Mouse (Mus musculus) ES-Bruce4 (cell line): ENCODE results near the gene Cdh26. TPM values are rescaled to one million over a fixed set of nuclear protein-coding genes. Genes with fewer than 3 reads are reported as not detected.

Experiments used
- H3K27ac ChIP-seq: 2 replicates; pipeline ENCODE4 v1.5.1; 2012; ENCODE audit warnings: low read length, inconsistent platforms; ENCODE audit not compliant: insufficient read depth
- H3K27me3 ChIP-seq: 2 replicates; pipeline ENCODE4 v1.6.1; 2012; ENCODE audit warnings: mild to moderate bottlenecking, low read length, inconsistent platforms; ENCODE audit not compliant: control insufficient read depth, poor library complexity, insufficient read depth, severe bottlenecking
- H3K36me3 ChIP-seq: 2 replicates; pipeline ENCODE4 v1.6.1; 2012; ENCODE audit warnings: inconsistent platforms, mild to moderate bottlenecking, low read length, moderate library complexity; ENCODE audit not compliant: control insufficient read depth, poor library complexity, insufficient read depth, severe bottlenecking
- H3K4me1 ChIP-seq: one replicate; pipeline ENCODE4 v1.8.1; 2011; ENCODE audit warnings: low read length; ENCODE audit not compliant: control insufficient read depth, insufficient read depth
- H3K4me3 ChIP-seq: 2 replicates; pipeline ENCODE4 v1.5.1; 2011; ENCODE audit warnings: low read depth, mild to moderate bottlenecking, low read length
- H3K9ac ChIP-seq: 2 replicates; pipeline ENCODE4 v1.6.1; 2012; ENCODE audit warnings: low read depth, mild to moderate bottlenecking, inconsistent platforms; ENCODE audit not compliant: poor library complexity, severe bottlenecking
- H3K9me3 ChIP-seq: replicated peaks from 2 replicates; pipeline ENCODE4 v1.6.1; 2012; ENCODE audit warnings: mild to moderate bottlenecking, low read length, inconsistent platforms; ENCODE audit not compliant: control insufficient read depth, poor library complexity, insufficient read depth, severe bottlenecking
- CTCF ChIP-seq: IDR thresholded peaks from one replicate; pipeline ENCODE4 v1.8.1; 2011; ENCODE audit warnings: low read depth, low read length
- EP300 ChIP-seq: IDR thresholded peaks from 2 replicates; pipeline ENCODE4 v1.6.1; 2011; ENCODE audit warnings: low read depth, low read length; ENCODE audit not compliant: insufficient read depth
- POLR2A ChIP-seq: IDR thresholded peaks from one replicate; pipeline ENCODE4 v1.8.1; 2011; ENCODE audit warnings: low read length; ENCODE audit not compliant: insufficient read depth
- polyA plus RNA-seq: library from polyadenylated mRNA; stranded (reverse); fragments of >200 nt; gene quantifications from 2 replicates; pipeline ENCODE4 v1.2.4, GENCODE M21; 2011; ENCODE audit warnings: low read depth; ENCODE audit not compliant: missing spikeins, insufficient read depth, insufficient read length

The Cdh26 gene
- polyA plus RNA-seq, 1 experiment, result not detected

GRCm38 (mm10) chr2:178413481-178414260 lies 16.7 kb upstream of the Cdh26 start:
- H3K9ac ChIP-seq, result peak overlapping the region; percentile 49
- no peaks in the 10 kb centered on the region for H3K36me3 ChIP-seq
- peaks cover 1% of the 10 kb centered on the region for H3K27me3 ChIP-seq
- H3K27ac ChIP-seq, result no peak overlapping the region
- no peaks in the 10 kb centered on the region for H3K9me3 ChIP-seq
- TF ChIP-seq CTCF (no peak), POLR2A (no peak), EP300 (no peak)
- H3K4me1 ChIP-seq, result no peaks in the 10 kb centered on the region
- H3K4me3 ChIP-seq, result peak overlapping the region; percentile 73

DNA sequence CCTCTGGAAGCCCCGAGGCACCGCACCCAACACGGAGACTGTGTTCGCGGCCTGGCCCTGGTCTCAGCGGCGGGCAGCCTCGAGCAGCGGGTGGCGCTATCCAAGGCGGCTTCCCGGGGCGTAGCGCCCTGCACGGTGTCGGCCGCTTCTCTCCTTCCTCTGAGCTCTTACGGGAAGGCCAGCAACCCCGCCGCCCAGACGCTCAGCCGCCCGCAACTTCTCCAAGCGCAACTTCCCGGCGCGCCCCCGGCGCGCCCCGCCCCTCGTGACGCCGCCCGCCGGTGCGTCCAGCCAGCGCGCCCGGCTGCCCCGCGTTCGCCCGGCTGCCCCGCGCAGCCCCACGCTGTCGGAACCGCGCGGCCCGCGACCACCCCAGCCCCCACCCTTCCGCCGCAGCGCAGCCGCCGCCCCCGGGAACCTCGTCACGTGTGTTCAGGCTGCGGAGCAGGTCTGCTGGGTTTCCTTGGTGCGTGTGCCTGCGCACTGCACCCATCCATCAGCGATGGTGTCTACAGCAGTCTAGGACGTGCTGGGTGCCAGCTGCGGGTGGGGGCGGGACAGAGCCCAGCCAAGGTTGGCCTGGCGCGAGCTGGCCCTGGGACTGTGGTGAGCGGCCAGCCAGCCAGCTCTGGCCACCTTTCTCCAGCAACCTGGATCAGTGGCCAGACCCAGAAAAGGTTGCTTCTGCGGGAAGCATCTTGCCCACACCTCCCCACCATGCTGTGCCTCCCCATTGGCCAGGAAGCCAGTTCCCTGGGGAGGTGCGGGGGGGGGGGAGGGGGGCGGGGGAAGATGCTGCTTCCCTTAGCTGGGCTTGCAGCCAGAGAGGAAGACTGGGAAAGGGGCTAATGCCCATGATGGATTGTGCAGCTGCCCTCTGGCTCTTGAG lies 15.8 kb upstream of the Cdh26 start, which contains the start of the genes Ppp1r3d and Fam217b:
Ppp1r3d (minus strand) TSS at position 212 of the 889 bp plus-strand sequence.
Fam217b (plus strand) TSS at position 264 of the 889 bp plus-strand sequence.
- Histone ChIP-seq H3K4me3 (peak within 1 kb of the TSS; percentile 73), H3K9me3 (no peaks in the 10 kb centered on the region), H3K9ac (peak within 1 kb of the TSS; percentile 49), H3K36me3 (no peaks in the 10 kb centered on the region), H3K27me3 (peaks cover 1% of the 10 kb centered on the region), H3K4me1 (no peaks in the 10 kb centered on the region), H3K27ac (no peak within 1 kb of the TSS)
- TF ChIP-seq CTCF (no peak), POLR2A (no peak), EP300 (no peak)

GRCm38 (mm10) chr2:178415150-178415448 lies 15.2 kb upstream of the Cdh26 start:
- Histone ChIP-seq H3K36me3 (no peaks in the 10 kb centered on the region), H3K4me1 (no peaks in the 10 kb centered on the region), H3K9ac (no peak overlapping the region), H3K27ac (no peak overlapping the region), H3K9me3 (no peaks in the 10 kb centered on the region), H3K4me3 (no peak overlapping the region), H3K27me3 (peaks cover 1% of the 10 kb centered on the region)
- TF ChIP-seq POLR2A (no peak), EP300 (no peak), CTCF (no peak)

DNA sequence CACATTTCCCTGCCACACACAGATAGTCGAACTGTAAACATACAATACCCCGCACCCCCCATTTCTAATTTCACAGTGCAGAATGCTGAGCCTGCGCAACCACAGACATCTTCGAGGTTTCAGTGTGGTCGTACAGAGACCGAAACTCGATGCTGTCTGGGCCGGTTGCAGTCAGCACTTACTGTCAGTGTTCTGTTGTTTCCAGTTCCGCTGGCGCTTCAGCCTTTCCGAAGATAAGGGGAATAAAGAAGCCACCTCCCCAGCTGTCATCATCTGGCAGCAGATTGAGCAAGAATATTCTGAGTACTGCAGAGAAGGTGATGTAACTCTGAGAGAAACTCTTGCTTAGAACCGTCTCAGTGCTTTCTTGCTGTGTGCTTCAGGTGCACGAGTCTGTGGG lies 13.9 kb upstream of the Cdh26 start:
- H3K9me3 ChIP-seq, result no peaks in the 10 kb centered on the region
- no peaks in the 10 kb centered on the region for H3K36me3 ChIP-seq
- no peak overlapping the region for H3K4me3 ChIP-seq
- no peak overlapping the region for H3K27ac ChIP-seq
- no peaks in the 10 kb centered on the region for H3K4me1 ChIP-seq
- H3K27me3 ChIP-seq, result peaks cover 1% of the 10 kb centered on the region
- H3K9ac ChIP-seq, result no peak overlapping the region
- TF ChIP-seq EP300 (no peak), POLR2A (no peak), CTCF (no peak)

DNA sequence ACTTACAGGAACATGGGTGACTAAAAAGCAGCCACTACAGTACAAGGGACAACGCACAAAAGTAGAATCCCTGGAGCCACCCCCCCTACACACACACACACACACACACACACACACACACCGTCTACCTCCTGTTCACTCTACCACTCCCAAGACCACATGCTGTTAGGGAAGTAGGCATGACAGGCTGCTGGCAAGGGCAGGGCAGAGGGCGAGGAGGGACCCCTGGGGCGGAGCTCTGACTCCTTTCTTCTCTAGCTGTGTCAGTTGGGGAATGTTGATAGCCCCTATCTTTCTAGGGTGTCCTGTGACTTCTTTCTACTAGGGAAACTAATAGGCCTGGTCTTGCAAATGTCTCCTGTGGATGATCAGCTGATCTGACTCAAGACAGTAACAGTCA lies 13.4 kb upstream of the Cdh26 start:
- no peak overlapping the region for H3K4me3 ChIP-seq
- no peak overlapping the region for H3K9ac ChIP-seq
- H3K4me1 ChIP-seq, result no peaks in the 10 kb centered on the region
- H3K27ac ChIP-seq, result no peak overlapping the region
- H3K27me3 ChIP-seq, result peaks cover 1% of the 10 kb centered on the region
- TF ChIP-seq POLR2A (no peak), CTCF (no peak), EP300 (no peak)
- H3K36me3 ChIP-seq, result no peaks in the 10 kb centered on the region
- no peaks in the 10 kb centered on the region for H3K9me3 ChIP-seq
